Mouse (Mus musculus) ovary, adult 10 weeks (tissue): Measurements from ENCODE around the gene Dcbld2. TPM values are rescaled to one million over a fixed set of nuclear protein-coding genes. Genes with fewer than 3 reads are reported as not detected.

ENCODE experiments used
- polyA plus RNA-seq: library from polyadenylated mRNA; stranded (reverse); fragments of 350-450 nt; fragmentation: Illumina TruSeq; extraction: RNeasy Lipid Tissue Mini Kit (QIAGEN cat#74804); gene quantifications from one replicate; pipeline ENCODE4 v1.2.3, GENCODE M21; 2014

Gene Dcbld2
- polyA plus RNA-seq = 34.6 TPM

GRCm38 (mm10) chr16:58408062-58408486 is at the start of gene Dcbld2:
TSS of gene Dcbld2 (plus strand) at chr16:58408443.

Other genes starting within 250 kb of the Dcbld2 start
- gene St3gal6, start 115.8 kb downstream of the Dcbld2 start, polyA plus RNA-seq = 105 TPM
- 60.9 TPM for gene Gm813, start 208.5 kb downstream of the Dcbld2 start, polyA plus RNA-seq
- 65.8 TPM for gene E330017A01Rik, start 230.3 kb downstream of the Dcbld2 start, polyA plus RNA-seq